Mouse (Mus musculus): ENCODE measurements around the gene Ovol1.

The Ovol1 gene

GRCm38 (mm10) chr19:5560457-5561041 is at the start of gene Ovol1:
TSS of gene Ovol1 (minus strand) at chr19:5560646.
- in situ Hi-C loops (cut with MboI, MseI): no loop called here

GRCm38 (mm10) chr19:5609547-5610404 is 49.3 kb upstream of the Ovol1 start, which contains the start of gene Kat5:
TSS of gene Kat5 (minus strand) at chr19:5610237.
- in situ Hi-C loops (cut with MboI, MseI): no loop called here

GRCm38 (mm10) chr19:5609171-5609546 is 48.7 kb upstream of the Ovol1 start:
- in situ Hi-C loops (cut with MboI, MseI): no loop called here

DNA sequence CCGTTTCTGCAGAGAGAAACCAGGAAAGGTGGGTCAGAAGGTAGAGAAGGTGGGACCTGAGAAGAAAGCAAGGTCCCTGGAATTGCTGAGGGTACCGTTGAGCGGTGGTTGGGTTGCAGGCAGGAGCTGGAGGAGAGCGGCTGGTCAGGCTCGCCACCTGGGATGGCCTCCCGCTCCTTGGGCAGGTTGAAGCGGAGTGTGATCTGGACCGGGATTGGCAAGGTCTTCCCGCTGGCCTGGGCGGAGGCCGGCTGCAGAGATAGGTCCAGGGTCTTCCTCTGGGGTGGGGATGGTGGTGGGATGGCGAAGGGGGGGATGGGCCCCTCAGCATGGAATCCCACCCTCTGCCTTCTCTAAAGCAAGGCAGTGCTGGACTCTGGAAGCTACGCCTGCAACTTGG is 48.3 kb upstream of the Ovol1 start:
- in situ Hi-C loops (cut with MboI, MseI): no loop called here

DNA sequence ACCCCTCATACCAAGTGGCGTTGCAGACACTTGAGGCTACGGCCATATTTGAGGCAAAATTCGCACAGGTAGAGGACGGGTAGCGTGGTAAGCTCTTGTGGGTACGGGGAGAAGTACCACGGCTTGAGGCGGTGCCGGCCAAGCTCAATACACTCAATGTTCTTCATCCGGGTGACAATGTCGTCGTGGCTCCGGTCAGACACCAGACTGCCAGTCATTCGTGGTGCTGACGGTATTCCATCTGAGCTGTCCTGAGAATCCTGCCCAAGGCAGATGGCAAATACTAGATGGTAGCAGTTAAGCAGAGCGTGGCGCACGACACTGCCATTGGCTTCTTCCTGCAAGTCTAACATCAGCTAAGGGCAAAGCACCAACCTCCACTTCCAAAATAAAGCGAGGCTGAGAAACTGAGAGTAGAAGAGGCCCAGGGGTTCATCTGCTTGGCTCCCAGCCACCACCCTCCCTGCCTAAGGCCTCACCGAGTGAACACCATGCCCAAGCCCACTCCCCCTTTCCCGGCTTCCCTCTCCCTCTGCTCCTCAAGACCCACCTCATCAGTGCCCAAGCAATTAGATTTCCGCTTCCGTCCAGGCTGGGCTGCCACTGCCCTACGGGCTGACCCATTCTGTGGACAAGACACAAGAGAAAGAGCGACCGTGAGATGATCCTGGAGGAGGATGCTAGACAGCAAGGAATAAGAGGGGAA is 47.4 kb upstream of the Ovol1 start:
- in situ Hi-C loops (cut with MboI, MseI): no loop called here

DNA sequence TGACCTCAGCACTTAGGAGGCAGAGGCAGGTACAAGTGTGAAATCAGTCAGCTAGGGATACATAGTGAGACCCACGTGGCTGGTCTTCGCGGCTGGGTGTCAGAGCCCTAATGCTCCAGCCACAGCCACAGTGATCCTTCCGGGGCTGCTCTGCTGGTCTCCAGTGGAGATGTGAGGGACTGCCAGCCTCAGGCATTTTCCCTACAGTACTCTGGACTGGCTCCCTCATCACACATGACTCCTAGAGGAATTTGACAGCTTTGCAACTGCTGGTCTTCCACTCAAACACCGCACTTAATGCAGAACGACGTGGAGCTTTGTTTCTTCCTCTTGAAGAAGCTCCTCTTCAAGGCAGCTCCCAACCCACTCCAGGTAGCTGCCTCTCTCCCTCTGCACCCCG is 45.8 kb upstream of the Ovol1 start:
- in situ Hi-C loops (cut with MboI, MseI): no loop called here

DNA sequence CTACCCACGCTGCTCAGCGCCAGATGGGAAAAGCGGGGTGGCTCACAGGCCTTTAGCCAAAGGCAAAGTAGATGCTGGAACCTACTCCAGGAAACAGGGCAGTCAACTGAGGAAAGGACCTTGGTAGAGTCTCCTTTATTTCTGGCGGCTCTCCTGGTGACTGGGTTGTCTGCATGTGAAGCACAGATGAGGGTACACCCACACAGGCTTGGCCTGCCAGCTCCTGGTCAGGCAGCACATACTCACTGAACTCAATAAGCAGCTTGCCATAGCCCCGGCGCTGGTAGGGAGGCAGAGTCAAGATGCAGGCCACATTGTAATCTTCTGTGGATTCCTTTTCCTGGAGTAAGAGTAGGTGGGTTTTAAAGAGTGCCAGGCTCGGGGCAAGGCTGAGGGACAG is 44.7 kb upstream of the Ovol1 start:
- in situ Hi-C loops (cut with MboI, MseI): no loop called here

- in situ Hi-C loops (cut with MboI, MseI): loop anchor here (5.0 kb wide), 1 partner anchor 34 kb away; the partner anchor contains the start of gene Rela
Observed at GRCm38 (mm10) chr19:5603664-5604063, 43.2 kb upstream of the Ovol1 start.

- in situ Hi-C loops (cut with MboI, MseI): loop anchor here (5.0 kb wide), 1 partner anchor 35 kb away; the partner anchor contains the start of gene Rela
Observed at GRCm38 (mm10) chr19:5601752-5602541, 41.5 kb upstream of the Ovol1 start, which contains the start of gene Rnaseh2c. TSS of gene Rnaseh2c (plus strand) at chr19:5601873.

DNA sequence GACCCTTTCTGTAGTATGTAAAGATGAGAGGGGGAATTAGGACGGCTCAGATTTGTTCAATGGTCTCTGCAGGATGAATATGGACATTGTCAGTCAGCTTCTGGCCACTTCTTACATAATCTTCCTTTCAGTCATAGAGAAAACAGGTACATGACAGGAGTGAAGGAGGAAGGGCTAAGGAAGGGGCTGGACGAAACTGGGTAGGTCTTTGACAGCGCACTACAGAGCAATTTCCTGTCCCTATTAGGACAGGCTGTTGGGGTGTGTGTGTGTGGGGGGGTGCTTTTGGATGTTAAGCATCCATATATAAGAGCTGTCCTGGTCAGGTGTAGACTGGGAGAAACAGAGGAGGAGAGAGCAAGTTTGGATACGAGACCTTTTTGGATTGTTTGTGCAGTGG is 38.8 kb upstream of the Ovol1 start:
- in situ Hi-C loops (cut with MboI, MseI): no loop called here

- in situ Hi-C loops (cut with MboI, MseI): no loop called here
Observed at GRCm38 (mm10) chr19:5591888-5592287, 31.4 kb upstream of the Ovol1 start.

GRCm38 (mm10) chr19:5589159-5589558 is 28.7 kb upstream of the Ovol1 start:
- in situ Hi-C loops (cut with MboI, MseI): no loop called here

DNA sequence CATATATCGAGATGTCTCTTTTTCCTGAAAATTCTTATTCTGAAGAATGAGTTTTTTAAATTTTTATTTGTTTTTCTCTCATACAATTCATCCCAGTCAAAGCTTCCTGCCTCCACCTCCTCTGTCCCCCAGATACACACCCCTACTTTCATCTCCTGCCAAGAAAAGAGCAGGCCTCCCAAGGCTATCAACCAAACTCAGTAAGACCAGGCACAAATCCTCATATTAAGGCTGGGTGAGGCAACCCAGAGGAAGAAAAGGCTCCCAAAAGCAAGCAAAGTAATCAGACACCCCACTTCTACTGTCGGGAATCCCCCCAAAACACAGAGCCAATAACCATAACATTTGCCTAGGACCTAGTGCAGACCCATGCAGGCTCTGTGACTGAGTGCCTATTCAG is 21.5 kb upstream of the Ovol1 start:
- in situ Hi-C loops (cut with MboI, MseI): no loop called here

DNA sequence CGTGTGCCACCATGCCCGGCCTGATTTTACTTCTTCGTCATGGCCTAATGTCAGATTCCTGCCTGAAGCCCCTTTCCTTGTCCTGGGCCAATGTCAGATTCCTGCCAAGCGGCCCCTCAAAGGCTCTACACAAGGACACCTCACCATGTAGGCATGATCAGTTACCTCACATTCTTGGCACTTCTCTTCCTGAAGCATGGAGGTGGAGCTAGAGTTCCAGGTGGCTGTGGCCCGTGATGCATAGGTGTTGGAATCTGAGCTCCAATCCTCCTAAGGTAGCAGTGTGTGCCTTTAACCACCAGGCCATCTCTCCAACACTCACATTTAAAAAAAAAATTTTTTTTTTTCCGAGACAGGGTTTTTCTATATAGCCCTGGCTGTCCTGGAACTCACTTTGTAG is 20.3 kb upstream of the Ovol1 start:
- in situ Hi-C loops (cut with MboI, MseI): no loop called here

GRCm38 (mm10) chr19:5579971-5580370 is 19.5 kb upstream of the Ovol1 start:
- in situ Hi-C loops (cut with MboI, MseI): no loop called here

DNA sequence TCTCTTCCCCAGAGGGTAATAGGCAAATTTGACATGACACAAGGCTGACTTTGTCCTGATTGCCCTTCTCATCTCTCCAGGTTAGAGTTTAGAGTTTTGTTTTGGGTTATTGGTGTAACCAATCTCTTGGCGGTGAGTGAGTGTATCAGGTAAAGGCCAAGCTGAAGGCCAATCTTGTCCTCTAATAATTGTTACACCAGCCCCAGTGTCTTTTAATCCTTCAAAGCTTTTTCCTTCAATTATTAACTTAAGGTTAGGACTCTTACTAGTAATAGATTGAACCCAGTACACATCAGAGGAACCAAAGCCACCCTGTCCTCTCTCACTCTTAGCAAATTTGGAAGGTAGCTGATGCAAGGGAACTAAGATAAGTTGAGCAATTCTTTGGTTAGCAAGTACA is 14.9 kb upstream of the Ovol1 start:
- in situ Hi-C loops (cut with MboI, MseI): no loop called here

GRCm38 (mm10) chr19:5572331-5573125 is 12.1 kb upstream of the Ovol1 start:
- in situ Hi-C loops (cut with MboI, MseI): no loop called here

DNA sequence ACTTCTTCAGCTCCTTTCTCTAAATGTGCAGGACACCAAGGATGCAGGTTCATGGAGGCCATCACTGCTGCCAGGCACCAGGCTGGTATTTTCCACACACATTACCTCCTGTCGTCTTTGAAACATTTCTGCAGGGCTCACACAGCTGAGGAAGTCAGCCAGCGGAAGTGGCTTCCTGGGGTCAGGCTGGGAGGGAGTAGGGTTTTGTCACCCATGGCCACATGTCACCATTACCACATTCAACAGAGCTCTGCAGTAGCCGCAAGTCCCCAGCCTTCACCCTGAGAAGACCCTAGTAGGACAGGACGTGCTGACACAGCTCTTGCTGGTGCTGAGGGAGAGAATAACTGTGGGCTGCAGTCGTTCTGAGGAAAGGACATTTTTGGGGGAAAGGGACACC is 11.4 kb upstream of the Ovol1 start:
- in situ Hi-C loops (cut with MboI, MseI): no loop called here

DNA sequence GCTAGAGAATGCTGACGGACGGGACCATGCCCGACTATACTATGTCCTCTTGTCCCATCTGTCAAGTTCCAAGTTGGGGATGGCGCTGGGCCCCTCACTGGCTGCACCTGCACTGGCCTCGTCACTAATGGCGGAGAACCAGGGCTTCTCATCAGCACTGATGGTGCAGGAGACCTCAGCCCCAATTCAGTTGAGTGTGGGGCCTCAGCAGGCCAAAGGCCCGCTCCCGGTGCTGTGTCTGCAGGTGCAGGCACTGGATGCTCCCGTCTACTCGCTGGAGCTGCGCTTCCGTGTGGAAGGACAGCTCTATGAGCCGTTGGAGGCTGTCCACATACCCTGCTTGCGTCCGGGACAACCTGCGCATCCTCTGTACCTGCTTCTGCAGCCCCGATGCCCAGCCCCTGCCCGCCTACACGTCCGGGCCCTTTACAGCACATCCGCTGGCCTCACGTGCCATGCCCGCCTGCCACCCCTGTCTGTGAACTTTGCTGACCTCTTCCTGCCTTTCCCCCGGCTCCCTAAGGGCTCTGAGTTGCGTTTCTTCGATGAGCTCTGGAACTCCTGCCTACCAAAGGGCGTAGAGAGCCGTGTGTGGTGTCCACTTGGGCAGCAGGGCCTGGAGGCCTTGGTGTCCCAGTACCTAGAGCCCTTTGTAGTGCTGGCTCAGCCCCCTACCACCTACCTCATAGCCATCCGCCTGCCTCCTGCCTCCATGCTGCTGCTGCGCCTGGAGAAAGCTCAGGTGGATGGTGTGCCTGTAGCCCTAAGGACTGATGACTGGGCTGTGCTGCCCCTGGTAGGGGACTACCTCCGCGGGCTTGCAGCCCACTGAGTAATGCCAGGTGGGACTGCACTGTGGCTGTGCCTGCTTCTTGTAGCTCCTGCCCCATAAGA is 10.2 kb upstream of the Ovol1 start:
- in situ Hi-C loops (cut with MboI, MseI): no loop called here

DNA sequence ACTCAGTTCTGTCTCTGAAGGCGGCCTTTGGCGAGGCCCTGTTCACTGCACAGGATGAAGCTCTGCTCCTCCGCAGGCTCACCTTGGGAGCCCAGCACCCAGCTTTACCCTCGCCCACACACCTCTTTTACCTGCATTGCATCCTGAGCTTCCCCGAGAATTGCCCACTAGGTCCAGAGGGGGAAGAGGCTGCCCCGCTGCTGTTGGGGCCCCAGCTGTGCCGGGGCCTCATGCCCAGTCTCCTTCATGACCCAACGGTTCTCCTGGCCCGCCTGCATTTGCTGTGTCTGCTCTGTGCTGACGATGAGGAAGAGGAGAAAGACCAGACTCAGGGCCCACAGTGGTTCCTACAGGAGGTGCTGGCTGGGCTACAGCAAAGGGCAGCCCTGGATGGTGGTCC is 9.1 kb upstream of the Ovol1 start:
- in situ Hi-C loops (cut with MboI, MseI): loop anchor here (5.0 kb wide), 1 partner anchor 37 kb away; no protein-coding TSS in a partner anchor

All from T-helper 2 cell (primary cell).